Mouse (Mus musculus): ENCODE results near the gene Gm5767.
A peak's percentile ranks its signal among the peaks of the same experiment; 100 is the strongest.

Gene Gm5767

DNA sequence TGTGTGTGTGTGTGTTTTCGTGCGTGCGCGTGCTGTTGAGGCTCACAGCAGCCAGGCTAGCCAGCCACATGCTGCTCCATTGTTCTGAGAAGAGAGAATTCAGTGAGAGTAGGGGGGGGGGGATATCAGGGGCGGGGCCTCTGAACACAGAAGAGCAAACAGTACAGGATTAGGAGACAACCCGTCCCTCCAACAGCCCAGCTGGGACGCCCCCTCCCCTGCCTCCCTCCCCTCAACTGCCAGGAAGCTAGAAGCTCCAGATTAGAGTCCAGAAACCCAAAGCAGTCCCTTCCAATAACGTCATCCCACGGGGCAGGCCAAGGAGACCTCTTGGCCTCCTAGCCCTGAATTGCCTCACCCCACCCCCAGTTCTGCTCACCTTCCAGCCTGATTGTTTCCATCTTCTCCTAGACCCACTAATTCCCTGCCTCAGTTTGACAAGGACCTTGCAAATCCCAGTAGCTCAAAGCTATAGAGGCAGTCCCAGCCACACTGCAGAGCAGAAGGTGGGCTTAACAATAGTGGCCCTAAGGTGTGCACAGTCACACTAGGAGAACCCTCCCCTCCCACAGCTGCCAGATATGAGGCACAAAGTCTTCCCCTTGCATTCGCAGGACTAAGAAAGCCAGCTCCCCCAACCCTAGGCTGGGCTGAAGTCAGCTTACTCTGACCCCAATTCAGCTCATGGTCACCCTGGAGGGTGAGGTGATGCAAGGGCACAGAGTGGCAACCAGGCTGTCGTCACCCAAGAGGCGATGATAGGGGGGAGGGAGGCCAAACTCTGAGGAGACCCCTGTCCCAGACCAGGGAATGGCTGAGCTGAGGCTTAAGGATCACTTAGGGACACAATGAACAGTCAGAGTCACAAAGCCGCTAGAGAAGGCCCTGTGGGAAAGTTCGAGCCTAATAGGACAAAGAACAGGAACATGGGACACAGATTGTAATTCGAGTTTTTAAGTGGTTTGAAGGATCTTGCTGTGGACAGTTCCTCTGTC lies 10.2 kb upstream of the Gm5767 start:
- no peak for DNase-seq (ENCODE audit: low spot score)

DNA sequence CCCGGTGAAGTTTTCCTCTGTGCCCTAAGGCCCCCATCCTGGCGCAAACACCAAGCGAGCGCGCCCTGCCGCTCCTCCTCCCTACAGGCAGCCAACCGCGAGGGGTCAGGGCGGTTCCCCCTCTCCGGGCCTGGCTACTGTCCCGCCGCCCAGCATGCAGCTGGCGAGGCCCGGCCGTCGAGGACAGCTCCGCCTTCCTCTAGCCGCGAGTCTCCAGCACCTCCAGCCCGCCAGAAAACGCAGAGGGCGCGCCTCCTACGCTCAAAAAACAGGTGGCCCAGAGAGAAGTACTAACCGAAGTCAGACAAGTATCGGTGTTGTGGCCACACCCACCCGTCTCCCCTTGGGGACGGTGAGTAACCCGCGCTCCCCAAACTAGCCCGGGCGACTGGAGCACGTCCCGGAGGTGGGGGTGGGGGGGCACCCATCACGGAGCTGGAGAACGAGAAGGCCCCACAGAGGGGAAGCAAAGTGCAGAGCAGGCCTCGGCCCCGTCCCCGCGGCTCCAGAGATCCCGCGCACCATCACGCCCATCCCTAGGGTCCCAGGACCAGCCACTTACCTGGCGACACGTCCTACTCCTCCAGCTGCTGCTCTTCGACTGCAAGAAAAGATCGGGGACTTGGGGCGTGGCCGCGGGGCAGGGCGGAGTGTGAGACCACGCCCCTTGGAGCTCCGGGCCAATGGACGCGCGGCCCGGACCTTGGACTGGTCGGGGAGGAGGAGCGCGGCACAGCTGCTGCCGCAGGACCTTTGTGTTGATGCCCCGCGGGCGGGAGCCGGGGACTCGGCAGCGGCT lies 8.8 kb upstream of the Gm5767 start, which contains the start of gene Carhsp1:
Carhsp1 (minus strand) TSS at position 605 of the 799 bp plus-strand sequence.
- peak; percentile 96 for DNase-seq (ENCODE audit: low spot score)

DNA sequence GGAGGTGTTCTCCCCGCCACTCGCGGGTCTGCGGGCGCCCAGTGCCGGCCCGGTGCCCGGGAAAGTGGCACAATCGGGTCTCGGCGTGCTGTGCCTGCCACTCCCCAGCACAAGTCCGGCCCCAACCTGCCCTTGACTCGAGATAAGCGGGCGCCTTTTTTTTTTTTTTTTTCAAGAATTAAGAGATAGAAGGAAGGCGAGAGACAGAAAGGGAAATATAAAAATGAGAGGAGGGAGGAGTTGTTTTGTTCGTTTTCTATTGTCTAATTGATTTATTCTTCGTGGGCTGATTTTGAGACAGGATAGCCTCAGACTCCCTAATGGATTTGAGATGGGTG lies 8.3 kb upstream of the Gm5767 start:
- DNase-seq (ENCODE audit: low spot score), result no peak

DNA sequence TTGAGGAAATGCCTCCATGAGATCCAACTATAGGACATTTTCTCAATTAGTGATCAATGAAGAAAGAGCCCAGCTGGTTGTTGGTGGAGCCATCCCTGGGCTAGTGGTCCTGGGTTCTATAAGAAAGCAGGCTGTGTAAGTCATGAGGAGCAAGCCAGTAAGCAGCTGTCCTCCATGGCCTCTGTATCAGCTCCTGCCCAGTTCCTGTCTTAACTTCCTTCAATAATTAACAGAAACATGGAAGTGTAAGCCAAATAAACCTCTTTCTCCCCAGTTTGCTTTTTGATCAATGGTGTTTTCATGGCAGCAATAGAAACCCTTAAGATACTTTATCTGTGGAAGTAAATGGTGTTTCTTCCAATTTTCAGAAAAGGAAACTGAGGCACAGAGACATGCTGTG lies 7.8 kb upstream of the Gm5767 start:
- no peak for DNase-seq (ENCODE audit: low spot score)

DNA sequence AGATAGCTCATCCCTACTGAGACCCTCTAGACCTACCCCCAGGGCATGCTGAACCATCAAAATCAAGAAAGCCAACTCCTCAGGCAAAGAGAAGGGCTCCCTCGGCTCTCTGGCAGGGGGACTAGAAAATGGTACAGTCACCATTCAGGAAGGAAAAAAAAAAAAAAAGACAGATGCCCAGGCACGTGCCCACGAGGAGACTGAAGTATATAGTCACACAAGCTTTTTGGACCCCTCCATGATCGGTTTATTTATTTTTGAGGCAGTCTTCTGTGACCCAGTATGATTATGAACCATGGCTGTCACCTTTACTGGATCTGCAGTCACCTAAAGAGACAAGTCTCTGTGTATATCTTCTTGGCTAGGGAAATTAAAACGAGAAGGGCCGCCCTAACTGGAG lies 7.2 kb upstream of the Gm5767 start:
- DNase-seq (ENCODE audit: low spot score), result no peak

DNA sequence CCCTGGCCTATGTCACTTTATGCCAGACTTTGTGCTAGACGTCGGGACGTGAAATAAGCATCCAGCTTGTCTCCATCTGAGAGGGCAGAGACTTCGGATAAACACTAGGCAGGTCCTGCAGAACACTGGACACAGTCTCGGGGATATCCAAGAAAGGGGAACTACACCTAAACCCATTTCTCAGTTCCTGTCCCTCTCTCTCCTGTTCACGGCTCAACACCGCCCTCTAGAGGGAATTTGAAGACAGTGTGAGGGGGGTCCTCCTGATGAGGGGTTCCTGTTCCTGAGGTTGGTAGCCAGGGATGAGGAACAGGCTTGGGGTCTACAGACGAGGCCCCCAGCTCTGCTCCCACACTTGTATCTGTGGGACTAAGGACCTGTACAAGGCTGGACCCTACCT lies 6.4 kb upstream of the Gm5767 start:
- peak; percentile 65 for DNase-seq (ENCODE audit: low spot score)

DNA sequence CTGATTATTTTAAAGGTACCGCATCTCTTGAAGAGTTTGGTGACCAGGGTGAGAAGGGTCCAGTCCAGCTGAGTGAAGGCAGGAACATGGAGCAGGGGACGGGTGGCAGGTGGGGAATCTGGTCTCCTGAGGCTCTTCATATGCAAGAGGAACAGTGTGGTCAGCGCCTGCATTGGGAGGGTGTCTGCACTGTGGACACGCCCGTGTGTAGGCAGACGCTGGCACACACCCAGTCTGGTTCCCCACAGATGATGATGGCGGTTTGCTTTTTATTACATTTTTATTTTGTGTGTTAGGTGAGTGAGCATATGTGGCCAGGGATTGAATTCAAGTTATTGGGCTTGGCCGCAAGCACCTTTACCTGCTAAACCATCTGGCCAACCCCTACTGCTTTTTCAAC lies 5.0 kb upstream of the Gm5767 start:
- peak; percentile 58 for DNase-seq (ENCODE audit: low spot score)

DNA sequence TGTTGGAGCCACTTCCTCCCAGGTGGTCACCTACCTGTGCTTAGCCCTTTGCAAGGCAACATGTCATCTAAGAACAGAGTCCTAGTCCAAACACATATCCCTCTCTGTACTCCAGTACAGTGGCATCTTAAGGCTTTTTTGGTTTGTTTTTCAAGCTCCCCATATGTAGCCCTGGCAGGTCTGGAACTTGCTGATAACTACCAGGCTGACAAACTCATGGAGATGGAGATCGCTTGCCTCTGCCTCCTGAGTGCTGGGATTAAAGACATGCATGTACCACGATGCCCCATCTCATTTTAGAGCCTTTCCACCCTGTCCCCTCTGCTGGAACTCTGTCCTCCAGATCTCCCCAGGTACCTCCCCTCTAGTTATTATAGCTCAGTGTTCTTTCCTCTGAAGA lies 4.3 kb upstream of the Gm5767 start:
- DNase-seq (ENCODE audit: low spot score), result peak; percentile 47

DNA sequence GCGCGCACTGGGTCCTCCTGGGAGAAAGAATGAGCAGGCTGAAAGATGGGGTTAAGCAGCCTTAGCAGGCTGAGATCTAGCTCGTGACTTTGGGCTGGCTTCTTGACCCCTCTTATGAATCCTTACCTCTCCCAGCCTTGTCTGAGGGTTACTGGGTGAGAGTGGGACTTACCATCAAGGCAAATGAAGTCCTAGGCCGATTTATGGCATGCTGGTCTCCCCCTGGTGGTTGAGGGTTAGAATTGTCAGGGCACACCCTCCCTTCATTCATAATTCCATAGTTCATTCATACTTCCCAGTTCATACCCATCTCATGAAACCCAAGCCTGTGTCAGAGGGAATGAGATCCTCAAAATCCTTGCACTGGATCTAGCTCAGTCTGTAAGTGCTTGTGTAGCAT lies 3.8 kb upstream of the Gm5767 start:
- DNase-seq (ENCODE audit: low spot score), result peak; percentile 60

DNA sequence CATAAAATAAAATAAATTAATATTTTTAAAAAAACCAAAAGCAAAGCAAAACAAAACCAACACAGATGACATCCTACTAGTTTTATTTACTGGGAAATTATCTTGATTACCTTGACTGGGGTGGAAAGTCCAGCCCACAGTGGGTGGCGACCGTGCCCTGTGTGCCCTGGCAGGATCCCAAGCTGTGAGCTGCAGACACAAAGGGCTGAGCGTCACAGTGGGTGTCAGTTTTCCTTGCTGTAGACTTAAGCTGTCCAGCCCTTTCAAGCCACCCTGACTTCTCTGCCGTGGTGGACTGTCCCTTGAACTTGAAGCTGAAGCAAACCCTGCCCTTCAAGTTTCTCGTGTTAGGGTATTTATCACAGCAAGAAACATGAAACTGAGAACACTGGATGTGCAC lies 2.5 kb upstream of the Gm5767 start:
- DNase-seq (ENCODE audit: low spot score), result peak; percentile 65

DNA sequence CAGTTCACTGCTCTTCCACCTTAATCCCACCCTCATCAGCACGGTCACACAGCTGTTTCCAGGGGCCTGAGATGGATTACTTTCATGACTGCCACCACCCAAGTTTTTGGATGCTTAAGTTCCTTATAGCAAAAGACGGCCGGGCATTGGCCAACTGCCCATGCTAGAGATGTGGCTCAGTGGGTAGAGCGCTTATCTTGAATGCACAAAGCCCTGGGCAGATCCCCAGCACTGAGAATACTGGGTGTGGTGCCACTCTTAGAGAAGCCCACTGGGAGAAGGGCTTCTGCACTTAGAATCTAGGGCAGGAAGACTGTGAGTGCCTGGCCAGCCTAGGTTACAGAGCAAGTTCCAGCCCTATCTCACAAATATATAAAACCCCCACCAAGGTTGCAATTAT lies 1.9 kb upstream of the Gm5767 start:
- DNase-seq (ENCODE audit: low spot score), result peak; percentile 63

DNA sequence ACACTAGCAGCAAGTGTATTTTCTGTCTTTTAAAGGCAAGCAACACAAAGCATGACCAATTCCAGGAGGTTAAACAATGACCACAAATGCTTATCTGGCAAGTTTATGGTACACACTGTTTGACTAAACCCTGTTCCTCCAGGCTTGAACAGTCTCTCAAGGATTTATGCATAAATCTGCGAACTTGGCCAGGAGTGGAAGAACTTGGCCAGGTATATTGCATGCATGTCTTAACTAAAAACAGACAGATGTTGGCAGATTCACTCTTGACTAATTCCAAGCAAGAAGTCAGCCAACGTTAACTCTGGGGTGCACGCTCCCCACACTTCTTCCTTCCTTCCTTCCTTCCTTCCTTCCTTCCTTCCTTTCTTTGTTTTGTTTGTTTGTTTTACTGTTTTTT lies 790 bp upstream of the Gm5767 start:
- DNase-seq (ENCODE audit: low spot score), result no peak

DNA sequence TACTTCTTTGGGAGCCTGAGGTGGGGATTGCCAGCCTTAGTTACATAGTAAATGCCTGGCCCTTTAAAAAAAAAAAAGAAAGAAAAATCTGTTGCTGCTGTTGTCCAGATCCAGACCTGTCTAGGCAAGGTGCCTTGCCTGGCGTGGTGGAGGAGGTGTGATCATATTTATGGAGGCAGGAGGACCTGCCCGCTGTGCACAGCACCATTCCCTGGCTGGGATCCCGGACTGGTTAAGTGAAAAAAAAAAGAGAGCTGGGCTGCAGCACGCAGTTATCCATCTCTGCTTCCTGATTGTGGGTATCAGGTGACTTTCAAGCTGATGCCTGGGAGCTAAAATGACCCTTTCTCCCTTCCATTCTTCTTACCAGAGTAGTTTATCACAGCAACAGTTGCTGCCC lies 4.5 kb downstream of the Gm5767 start:
- no peak for DNase-seq (ENCODE audit: low spot score)

DNA sequence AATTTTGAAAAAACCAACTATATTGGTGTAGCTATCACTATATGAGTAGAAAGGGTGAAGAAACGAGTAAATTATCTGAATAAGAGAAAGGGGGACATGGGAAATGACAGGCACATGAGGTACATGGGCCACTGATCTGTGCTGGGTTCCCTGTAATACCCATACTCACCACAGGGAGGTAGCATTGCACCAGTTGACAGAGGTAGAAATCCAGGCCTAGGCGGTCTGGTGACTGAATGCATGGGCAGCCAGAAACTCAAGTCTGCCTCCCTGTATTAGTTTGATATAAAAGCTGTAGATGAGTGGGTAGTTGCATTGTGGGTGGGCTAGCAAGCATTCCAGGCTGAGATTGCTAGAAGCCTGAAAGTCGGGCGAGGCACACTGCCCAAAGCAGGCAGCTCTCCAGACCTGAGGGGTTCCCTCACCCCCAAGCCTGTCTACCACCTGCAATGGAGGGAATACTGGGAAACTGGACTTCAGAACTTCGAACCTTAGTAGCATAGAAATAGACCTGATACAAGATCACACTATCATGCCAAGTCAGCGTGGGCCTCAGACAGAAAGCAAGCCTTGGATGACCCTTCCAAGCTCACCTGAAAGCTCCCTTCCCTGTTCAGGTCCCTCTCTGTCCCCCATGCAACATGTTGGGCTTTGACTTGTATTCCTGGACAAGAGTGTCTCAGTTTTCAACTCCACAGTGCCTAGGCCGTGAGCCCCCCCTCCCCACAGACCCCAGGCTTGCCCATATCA lies 5.7 kb downstream of the Gm5767 start:
- peak; percentile 75 for DNase-seq (ENCODE audit: low spot score)

DNA sequence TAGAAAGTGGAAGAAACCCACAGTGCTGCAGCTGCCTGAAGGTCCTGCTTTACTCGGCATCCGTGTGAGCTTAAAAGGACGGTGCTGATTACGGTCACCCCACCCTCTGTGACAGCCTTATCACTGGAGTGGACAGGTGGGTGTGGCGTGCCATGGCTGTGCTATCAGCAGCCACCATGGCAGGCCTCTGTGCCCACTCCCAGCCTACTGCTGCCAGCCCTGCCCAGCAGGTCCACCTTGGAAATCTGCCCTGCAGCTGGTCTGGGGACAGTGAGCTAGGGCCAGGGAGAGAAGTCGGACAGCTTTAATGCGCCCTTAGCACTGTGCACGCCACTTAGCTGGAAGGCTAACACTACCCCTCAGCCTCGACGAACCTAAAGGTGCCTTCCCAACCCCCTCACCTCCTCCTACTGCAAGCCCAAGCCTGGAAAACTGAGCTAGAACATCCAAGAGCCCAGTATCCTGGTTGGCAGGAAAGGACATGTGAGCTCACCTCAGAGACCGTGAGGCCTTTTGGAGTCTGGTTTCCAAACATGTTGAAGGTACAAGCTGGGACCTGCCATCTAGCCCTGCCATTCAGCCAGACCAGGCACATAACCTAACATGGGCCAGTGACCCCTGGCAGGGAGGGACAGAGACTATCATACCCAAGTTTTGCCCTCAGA lies 6.4 kb downstream of the Gm5767 start:
- DNase-seq (ENCODE audit: low spot score), result peak; percentile 76

DNA sequence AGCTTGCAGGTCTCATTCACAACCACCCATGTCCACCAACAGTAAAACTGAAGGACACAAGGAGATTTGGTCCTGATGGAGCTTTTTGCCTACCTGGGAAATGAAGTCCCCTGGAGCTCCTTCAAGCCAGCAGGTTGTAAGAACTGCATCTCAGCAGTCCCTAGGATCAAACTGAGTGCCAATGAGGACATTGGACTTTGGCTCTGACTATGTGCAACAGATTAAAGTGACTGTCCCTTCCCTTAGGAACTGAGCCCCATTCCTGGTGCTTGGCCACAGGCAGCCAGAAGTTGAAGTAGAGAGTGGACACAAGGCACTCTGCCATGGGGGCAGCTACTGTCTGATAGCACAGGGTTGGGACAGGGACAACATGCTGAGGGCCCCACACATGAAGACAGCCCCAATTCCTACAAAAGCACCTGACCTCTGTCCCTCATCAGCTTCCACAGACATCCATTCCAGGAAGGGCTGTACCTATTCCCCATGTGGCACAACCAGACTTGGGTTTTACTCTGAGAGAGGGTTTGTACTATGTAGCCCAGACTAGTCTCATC lies 7.1 kb downstream of the Gm5767 start:
- no peak for DNase-seq (ENCODE audit: low spot score)

DNA sequence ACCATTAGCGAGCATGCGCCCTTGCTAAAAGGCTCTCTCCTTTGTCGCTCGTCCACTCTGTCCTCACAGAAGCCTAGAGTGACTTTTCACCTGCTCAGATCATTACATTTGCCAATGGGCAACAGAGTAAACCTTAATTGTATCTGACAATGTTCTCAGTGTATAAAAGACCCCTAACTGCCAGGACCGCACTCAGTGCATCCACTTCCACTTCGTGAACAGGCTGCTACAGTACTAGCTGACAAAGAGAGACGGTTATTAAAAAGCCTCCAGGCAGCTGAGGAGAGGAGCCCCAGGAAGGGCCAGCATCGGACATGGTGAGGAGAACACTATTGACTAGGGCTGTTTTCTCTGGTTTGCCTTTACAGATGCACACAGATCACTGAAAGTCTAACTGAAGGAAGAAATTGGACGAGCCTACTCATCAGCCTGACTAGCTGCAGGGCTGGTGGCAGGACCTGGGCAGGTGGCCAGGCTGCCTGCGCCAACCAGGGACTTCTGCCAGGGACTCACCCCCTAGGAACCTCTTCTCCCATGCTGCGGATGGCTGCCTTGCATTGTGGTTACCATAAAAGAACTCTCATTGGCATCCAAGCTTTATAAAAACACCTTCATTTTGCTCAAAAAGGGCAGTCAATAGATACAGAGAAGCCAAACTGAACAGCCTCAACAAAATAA lies 9.5 kb downstream of the Gm5767 start:
- no peak for DNase-seq (ENCODE audit: low spot score)

DNA sequence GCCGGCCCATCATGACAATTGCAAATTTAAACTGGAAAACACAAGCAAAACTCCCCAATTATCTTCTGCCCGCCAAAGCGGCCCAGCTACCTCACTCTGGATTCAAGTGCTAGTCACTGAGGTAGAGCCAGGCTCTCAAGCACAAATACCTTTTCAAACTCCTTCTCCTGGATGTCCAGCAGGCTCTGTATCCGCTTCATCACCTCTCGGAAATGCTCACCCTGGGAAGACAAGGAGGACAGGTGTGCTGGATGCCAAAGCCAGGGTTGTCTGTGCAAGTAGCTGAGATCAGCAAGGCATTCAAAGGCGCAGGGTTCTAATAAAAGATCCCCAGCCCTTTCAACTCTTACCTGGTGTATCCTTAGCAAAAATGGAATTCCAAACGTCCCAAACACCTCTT lies 10.6 kb downstream of the Gm5767 start:
- DNase-seq (ENCODE audit: low spot score), result no peak

DNA sequence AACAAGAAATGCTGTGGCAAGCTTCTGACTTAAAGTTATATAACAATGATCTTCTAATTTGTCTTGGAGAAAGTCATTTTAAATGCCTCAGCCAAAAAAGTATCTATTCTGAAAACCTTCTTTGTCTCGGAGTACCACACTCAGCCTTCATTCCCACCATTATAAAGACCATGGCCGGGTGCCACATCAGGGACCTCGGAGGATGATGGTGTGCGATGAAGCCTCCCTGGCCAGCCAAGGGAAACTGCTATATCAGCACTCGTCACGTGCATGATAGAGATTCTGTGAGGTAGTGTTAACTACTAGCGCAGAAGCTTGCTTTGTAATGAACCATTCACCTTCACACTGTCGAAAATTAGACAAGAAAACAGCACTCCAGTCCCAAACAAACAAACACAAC lies 19.0 kb downstream of the Gm5767 start:
- DNase-seq (ENCODE audit: low spot score), result no peak

DNA sequence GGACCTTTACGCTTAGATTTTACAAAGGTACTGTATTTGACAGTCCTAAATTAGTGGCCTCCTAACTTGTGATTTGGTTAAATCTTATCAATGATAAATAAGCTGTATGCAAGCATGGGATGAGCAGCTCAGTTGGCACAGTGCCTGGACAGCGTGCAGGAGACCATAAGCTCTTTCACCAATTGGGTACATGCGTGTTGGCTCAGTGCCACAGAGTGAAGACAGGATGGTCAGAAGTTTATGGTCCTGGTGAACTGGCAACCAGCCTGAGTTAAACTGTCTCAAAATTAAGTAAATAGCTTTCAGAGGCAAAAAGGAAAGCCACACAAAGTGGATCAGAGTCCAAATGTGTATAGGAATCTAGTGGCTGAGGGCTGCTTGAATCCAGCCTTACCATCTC lies 20.0 kb downstream of the Gm5767 start:
- DNase-seq (ENCODE audit: low spot score), result no peak

DNA sequence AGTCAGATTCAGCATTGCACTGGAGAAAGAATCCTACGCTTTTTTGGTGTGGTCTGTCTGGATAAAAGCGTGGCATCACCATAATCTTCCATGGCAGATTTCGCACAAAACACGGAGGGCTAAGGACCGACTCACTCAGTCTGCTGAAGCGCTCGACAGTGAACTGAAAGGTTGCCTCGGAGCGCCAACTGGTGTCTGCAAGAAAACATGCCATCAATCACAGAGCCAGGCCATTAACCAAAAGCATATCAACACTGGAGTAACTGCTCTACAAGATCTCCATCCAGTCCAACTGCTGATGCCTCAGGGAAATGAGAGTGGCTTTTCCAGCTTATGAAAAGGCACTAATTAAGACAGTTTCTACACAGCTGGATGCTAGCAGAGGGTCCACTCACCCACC lies 31.4 kb downstream of the Gm5767 start:
- DNase-seq (ENCODE audit: low spot score), result no peak

All from spleen, adult 12 weeks (tissue).